Mouse (Mus musculus): ENCODE measurements around the gene 4931440F15Rik.
A peak's percentile ranks its signal among the peaks of the same experiment; 100 is the strongest.
"Not testable (repeated sequence)": the region's sequence is repeated elsewhere in the genome, so short reads cannot be mapped to it uniquely, and the experiment has no call there.

The 4931440F15Rik gene

GRCm38 (mm10) chr11:29825271-29825718, at the start of gene 4931440F15Rik:
TSS of gene 4931440F15Rik (minus strand) at chr11:29825668.
- DNase-seq (ENCODE audit: low read depth): not testable (repeated sequence)

GRCm38 (mm10) chr11:29874781-29875180, 49.3 kb upstream of the 4931440F15Rik start:
- DNase-seq (ENCODE audit: low read depth): not testable (repeated sequence)

DNA sequence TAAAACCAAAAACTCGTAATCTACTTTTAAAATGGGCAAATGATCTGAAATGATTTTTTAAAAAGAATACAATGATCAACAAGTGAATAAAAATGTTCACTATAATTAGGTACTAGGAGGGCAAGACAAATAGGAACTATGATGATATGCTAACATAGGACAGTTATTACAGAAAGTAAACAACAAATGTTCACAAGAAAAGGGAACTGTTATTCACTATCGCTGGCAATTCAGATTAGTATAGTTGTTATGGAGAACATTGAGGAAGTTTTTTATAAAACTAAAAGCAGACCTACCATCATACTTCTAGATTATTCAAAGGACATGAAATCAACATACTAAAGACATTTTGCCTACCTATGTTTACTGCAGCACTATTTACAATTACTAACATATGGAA, 44.7 kb upstream of the 4931440F15Rik start:
- DNase-seq (ENCODE audit: low read depth): no peak

- peak; percentile 11 for DNase-seq (ENCODE audit: low read depth)
Observed at GRCm38 (mm10) chr11:29864269-29864668, 38.8 kb upstream of the 4931440F15Rik start.

GRCm38 (mm10) chr11:29861750-29862397, 36.4 kb upstream of the 4931440F15Rik start:
- peak; percentile 66 for DNase-seq (ENCODE audit: low read depth)

DNA sequence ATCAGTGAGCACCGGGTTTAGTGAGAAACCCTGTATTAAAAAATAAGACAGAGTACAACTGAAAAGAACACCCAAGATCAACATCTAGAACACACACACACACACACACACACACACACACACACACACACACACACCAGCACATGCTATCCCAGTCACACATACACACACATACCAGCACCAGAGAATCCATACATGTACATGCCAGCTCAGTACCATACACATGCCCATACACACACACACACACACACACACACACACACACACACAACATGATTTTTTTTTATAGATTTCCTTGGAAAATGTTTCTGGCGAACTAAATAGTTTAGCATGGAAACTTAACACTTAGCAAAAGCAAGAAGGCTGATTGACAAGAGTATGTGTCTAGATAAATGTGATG, 35.6 kb upstream of the 4931440F15Rik start:
- DNase-seq (ENCODE audit: low read depth): no peak

- no peak for DNase-seq (ENCODE audit: low read depth)
Observed at GRCm38 (mm10) chr11:29840606-29841227, 15.2 kb upstream of the 4931440F15Rik start.

GRCm38 (mm10) chr11:29839781-29840180, 14.3 kb upstream of the 4931440F15Rik start:
- DNase-seq (ENCODE audit: low read depth): peak; percentile 98

DNA sequence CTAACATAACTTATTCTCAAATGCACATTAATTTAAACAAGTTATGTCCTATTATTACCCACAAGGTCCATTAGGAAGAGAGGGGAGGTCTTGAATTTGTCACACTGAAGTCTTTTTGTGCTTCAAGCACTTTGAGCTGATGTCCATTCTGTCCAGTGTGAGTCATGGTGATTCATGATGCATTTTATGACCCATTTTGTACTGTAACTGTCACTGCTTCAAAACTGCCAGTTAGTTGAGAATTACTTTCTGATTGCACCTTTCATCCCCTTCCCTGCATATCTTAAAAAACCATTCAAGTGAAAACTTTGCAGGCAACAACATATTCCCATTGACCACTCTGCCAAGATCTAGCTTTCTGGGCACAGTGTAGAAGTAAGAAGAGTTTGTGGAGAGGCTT, 11.6 kb upstream of the 4931440F15Rik start:
- peak; percentile 53 for DNase-seq (ENCODE audit: low read depth)

- no peak for DNase-seq (ENCODE audit: low read depth)
Observed at GRCm38 (mm10) chr11:29827729-29828128, 2.3 kb upstream of the 4931440F15Rik start.

- DNase-seq (ENCODE audit: low read depth): no peak
Observed at GRCm38 (mm10) chr11:29826001-29826400, 533 bp upstream of the 4931440F15Rik start.

GRCm38 (mm10) chr11:29824474-29825270, 796 bp downstream of the 4931440F15Rik start:
- not testable (repeated sequence) for DNase-seq (ENCODE audit: low read depth)

DNA sequence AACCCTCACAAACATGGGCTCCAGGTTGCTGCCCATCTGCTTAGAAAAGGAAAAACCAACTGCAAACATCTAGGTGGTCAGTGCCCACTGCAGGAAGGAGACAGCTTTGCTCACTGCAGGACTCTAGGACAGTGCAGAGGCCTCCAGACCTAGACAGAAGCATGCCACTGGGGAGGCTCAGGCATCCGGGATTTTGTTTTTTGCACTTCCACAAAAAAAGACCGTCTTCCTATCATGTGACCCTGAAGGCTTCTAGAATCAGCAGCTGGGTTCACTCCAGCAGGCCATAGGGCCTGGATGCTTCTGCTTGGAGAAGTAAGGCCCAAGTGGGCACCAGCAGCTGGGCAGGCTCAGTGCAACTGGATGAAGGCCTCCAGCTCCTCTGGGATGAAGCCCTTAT, 2.3 kb downstream of the 4931440F15Rik start:
- no peak for DNase-seq (ENCODE audit: low read depth)

GRCm38 (mm10) chr11:29815670-29816069, 9.8 kb downstream of the 4931440F15Rik start:
- DNase-seq (ENCODE audit: low read depth): no peak

GRCm38 (mm10) chr11:29815261-29815660, 10.2 kb downstream of the 4931440F15Rik start:
- DNase-seq (ENCODE audit: low read depth): no peak

DNA sequence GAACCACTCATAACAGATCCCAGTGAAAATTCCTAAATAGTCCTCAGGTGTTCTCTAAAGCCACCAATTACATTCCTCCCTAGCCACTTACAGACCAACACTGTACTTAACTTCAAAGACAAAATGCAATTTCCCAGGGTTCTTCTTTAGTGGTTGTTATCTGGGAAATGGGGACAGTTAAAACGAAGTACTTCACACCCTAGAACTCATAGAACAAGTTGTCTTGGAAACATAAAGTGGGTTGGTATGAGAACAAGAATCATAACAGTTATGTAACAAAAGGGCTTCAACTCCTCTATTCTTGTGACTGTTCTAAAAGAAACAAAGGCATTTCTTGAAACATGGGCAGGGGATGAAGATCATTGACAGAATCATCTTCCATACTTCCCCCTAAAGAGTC, 12.2 kb downstream of the 4931440F15Rik start:
- no peak for DNase-seq (ENCODE audit: low read depth)

DNA sequence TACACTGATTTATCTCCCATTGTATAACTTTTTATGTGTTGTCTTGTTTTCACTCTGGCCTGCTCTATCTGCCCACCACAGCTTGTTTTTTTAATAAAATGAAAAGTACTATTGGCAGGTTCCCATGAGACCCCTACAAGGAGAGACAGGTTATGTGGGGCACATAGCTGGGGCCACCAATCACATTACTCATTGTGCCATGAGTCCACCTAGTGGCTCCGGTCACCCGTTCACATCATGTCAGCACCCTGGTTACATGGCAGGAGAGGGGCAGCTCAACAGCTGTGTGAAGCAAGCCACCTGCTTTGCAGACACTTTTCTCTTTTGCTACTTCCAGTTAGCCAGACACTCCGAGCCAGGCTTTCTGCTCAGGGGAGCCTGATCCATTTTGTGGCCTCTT, 13.0 kb downstream of the 4931440F15Rik start:
- DNase-seq (ENCODE audit: low read depth): no peak

DNA sequence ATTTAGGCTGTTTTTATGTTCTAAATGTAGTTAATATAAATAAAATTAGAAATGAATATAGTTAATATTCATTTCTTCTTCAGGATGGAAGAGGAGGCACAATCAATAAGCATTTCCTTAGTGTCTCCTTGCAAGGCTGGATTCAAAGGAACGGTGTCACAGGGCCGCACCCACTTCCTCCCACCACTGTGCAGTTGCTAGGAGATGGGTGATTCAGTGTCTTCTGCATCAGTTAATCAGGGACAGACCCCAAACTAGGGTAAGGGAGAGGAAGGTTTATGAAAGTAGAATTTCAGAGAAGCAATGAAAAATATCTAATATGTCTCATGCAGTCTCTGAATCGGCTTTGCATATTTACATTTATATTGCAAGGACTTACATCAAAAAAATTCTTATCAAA, 15.1 kb downstream of the 4931440F15Rik start:
- DNase-seq (ENCODE audit: low read depth): no peak

DNA sequence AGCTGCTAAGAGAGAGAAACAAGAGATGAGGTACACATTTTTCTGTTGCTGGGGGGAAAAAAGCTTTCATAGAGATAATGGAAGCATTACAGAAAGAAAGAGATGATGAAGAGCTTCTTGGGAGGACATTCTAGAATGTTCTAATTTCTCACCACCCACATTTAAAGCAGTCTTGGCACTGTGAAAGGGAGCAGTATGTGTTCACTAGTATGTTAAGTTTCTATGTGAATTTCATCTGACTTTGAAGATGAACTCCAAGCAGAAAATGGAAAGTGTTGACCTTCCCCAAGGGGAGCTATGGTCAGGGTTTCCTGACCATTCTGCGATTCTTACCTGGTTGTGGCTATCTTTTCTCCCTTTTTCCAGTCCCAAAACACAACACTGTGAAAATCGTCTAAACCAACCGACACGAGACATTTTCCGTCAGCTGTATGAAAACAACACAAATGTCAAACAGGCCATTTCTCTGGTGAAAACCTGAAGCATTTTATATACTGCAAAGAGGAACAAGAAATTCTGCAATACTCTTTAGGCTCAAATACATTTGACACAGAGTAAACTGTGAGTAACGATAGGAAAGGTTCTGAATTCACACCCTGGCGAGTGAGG, 16.4 kb downstream of the 4931440F15Rik start:
- no peak for DNase-seq (ENCODE audit: low read depth)

DNA sequence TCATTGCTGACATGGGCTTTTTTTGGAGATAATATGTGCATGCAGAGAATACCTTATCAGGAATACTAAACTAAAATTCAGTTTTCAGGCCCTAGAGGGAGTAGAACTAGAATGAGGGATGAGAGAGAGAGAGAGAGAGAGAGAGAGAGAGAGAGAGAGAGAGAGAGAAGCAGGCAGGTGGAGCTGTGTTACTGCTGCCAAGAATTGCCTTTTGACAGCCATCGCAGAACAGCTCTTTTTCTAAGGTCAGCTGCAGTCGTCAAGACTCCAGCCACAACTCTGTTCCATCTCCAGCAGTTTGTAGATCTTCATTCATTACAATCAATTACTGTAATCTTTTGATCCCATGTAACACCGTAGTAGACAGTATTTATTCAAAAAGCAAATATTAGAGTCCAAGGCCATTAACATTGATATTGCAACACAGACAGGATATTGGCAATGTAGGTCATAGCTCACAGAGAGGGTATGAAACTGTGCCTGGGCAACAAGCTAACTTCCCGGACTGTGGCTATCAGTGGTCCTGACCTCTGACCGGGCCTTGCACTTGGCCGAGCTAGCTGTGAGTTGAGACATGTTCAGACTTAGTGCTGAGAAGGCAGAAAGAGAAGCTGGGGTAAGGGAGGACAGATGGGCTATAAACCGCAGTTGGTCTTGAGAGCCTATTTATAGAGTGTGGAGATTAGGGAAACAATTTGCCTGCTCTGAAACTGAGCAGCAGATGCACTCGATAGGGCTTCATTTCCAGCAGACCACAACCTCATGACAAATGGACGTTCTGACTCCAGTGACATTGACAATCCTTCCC, 17.1 kb downstream of the 4931440F15Rik start:
- DNase-seq (ENCODE audit: low read depth): peak; percentile 21

- DNase-seq (ENCODE audit: low read depth): peak; percentile 20
Observed at GRCm38 (mm10) chr11:29807325-29807724, 18.1 kb downstream of the 4931440F15Rik start.
